Mouse (Mus musculus) spleen, embryonic (tissue): ENCODE measurements around the gene Tepp.

Source experiments
- CTCF ChIA-PET: fragments of 350-600 bp; sonication (Branson Sonifier 250); formaldehyde crosslinking; loops from one replicate; lab custom pipeline; 2022; lab: Charles Lee

The Tepp gene

GRCm38 (mm10) chr8:95331156-95331719 is 20.9 kb downstream of the Tepp start:
- CTCF ChIA-PET, result interaction anchor here (0.6 kb wide), 1 partner anchor 500 kb away, joined by 3 read pairs; no protein-coding TSS in a partner anchor

- CTCF ChIA-PET, result interaction anchor here (0.6 to 0.7 kb wide), 2 partner anchors 96 to 157 kb away, joined by 3 to 4 read pairs; no protein-coding TSS in a partner anchor
Measured at GRCm38 (mm10) chr8:95331720-95332436, 21.5 kb downstream of the Tepp start, which contains the start of the genes Zfp319 and Usb1. Gene Zfp319 (minus strand): TSS chr8:95331950. Gene Usb1 (plus strand): TSS chr8:95332284.

- CTCF ChIA-PET, result interaction anchor here (0.5 to 0.7 kb wide), 3 partner anchors 95 to 461 kb away, joined by 3 to 4 read pairs (median 3); no protein-coding TSS in a partner anchor
Measured at GRCm38 (mm10) chr8:95332437-95333199, 22.3 kb downstream of the Tepp start.

- CTCF ChIA-PET, result interaction anchor here (0.8 kb wide), 1 partner anchor 105 kb away, joined by 3 read pairs; no protein-coding TSS in a partner anchor
Measured at GRCm38 (mm10) chr8:95335706-95336105, 25.3 kb downstream of the Tepp start.

GRCm38 (mm10) chr8:95336363-95336762 is 26.0 kb downstream of the Tepp start:
- CTCF ChIA-PET, result no interaction called here

- CTCF ChIA-PET, result no interaction called here
Measured at GRCm38 (mm10) chr8:95341721-95342120, 31.4 kb downstream of the Tepp start.

- CTCF ChIA-PET, result no interaction called here
Measured at GRCm38 (mm10) chr8:95344668-95345067, 34.3 kb downstream of the Tepp start.

- CTCF ChIA-PET, result interaction anchor here (0.6 kb wide), 1 partner anchor 93 kb away, joined by 3 read pairs; no protein-coding TSS in a partner anchor
Measured at GRCm38 (mm10) chr8:95346643-95347545, 36.5 kb downstream of the Tepp start.

GRCm38 (mm10) chr8:95348356-95348755 is 38.0 kb downstream of the Tepp start:
- CTCF ChIA-PET, result interaction anchor here (0.7 kb wide), 1 partner anchor 54 kb away, joined by 4 read pairs; no protein-coding TSS in a partner anchor

- CTCF ChIA-PET, result interaction anchor here (0.7 kb wide), 1 partner anchor 55 kb away, joined by 4 read pairs; no protein-coding TSS in a partner anchor
Measured at GRCm38 (mm10) chr8:95348811-95349630, 38.7 kb downstream of the Tepp start.

- CTCF ChIA-PET, result no interaction called here
Measured at GRCm38 (mm10) chr8:95351461-95351860, 41.1 kb downstream of the Tepp start.

- CTCF ChIA-PET, result interaction anchor here (0.6 kb wide), 1 partner anchor 137 kb away, joined by 4 read pairs; no protein-coding TSS in a partner anchor
Measured at GRCm38 (mm10) chr8:95352151-95352870, 41.9 kb downstream of the Tepp start, which contains the start of gene Mmp15. Gene Mmp15 (plus strand): TSS chr8:95352268.

- CTCF ChIA-PET, result no interaction called here
Measured at GRCm38 (mm10) chr8:95352871-95353866, 42.8 kb downstream of the Tepp start.

- CTCF ChIA-PET, result interaction anchor here (0.7 kb wide), 1 partner anchor 23 kb away, joined by 5 read pairs; no protein-coding TSS in a partner anchor
Measured at GRCm38 (mm10) chr8:95354606-95355005, 44.2 kb downstream of the Tepp start.

GRCm38 (mm10) chr8:95358550-95359411 is 48.4 kb downstream of the Tepp start:
- CTCF ChIA-PET, result no interaction called here

GRCm38 (mm10) chr8:95360181-95361015 is 50.0 kb downstream of the Tepp start:
- CTCF ChIA-PET, result no interaction called here
